Mouse (Mus musculus): ENCODE data around the gene Cfap57.

Cfap57 gene

GRCm38 (mm10) chr4:118620279-118620966, at the start of gene Cfap57, which contains the start of gene Ebna1bp2:
TSS of gene Cfap57 (minus strand) at chr4:118620777.
TSS of gene Ebna1bp2 (plus strand) at chr4:118620799.
- DNase-seq: peak; percentile 88 to 93

GRCm38 (mm10) chr4:118658652-118659051, 38.1 kb upstream of the Cfap57 start, which contains the start of gene Olfr62:
TSS of gene Olfr62 (plus strand) at chr4:118658952.
- no peak for DNase-seq

- peak; percentile 40 to 44 for DNase-seq
These were observed 24.7 kb upstream of the Cfap57 start for GRCm38 (mm10) chr4:118645234-118645633.

DNA sequence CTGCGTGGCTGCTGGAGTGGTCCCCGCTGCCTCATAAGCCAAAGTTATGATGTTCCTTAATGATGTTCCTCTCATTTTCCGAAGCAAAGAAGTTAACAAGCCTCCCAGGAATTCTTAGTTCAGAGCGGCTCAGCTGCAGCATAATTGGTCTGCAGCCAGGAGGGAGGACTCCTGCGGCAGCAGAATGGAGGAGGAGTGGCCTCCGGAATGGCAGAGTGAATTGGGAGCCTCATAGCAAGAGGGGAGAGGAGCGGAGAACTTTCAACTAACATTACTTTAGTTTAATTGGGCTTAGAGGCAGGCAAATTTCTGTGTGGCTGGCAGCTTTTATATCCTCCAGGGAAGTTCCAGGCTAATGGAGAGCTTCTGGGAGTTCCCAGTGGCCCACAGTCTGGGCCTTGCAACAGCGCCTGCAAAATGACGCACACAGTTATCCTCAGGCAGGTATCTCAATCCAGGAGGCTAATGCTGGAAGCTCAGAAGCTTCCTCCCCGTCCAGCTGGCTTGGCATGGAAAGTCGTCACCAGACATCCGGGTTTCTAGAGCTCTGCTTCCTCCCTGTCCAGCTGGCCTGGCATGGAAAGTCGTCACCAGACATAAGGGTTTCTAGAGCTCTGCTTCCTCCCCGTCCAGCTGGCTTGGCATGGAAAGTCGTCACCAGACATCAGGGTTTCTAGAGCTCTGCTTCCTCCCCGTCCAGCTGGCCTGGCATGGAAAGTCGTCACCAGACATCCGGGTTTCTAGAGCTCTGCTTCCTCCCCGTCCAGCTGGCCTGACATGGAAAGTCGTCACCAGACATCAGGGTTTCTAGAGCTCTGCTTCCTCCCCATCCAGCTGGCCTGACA, 22.0 kb upstream of the Cfap57 start:
- no peak for DNase-seq

GRCm38 (mm10) chr4:118630261-118630660, 9.7 kb upstream of the Cfap57 start:
- no peak for DNase-seq

DNA sequence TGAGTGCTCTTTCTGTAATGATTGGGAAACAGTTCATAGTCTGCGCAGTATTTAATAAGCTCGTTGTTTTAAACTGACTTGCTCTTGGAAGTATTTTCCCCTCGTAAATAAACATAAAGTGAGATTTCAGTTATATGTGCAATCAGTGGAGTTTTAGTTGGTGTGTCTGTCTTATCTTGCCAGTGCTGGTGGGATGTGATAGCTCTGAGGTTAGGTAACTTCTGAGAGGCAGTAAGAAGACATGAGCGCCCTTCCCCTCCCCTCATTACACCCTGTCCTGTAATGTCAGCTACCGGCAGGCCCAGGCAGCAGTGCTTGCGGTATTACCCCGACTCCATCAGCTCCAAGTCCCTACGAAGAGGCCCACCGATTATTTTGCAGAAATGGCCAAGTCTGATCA, 1.2 kb upstream of the Cfap57 start:
- DNase-seq: no peak

DNA sequence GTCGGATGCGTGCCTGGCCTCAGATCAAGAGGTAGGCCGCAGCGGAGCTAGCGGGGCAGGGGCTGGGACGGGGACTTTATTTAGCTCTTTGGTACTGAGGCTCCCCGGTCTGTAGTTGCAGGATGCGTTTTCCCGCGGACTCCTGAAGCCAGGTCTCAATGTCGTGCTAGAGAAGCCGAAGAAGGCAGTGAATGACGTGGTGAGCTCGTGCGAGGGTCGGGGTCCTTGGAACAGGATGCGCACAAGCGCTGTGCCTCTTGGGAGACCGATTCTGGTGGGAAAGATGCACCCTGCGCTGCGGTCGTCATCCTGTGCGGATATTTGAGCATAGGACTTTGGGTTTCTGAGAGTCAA, 367 bp upstream of the Cfap57 start:
- no peak for DNase-seq

DNA sequence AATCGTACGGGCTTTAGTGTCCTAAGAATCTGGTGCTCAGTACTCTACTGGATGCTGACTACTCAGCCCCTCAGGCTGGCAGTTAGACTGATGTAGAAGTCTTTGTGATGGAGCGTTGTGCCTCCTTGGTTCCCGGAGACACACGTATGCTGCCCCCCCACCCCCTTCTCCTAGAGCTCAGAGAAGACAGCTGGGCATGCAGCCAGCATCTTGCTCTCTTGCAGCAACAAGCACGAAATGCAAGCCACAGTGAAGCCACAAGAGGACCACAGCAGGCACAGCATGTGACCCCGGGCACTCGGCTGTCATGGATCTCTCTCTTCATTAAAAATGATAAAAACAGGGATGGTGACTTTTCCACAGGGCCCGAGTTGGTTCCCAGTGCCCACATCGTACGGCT, 5.2 kb downstream of the Cfap57 start:
- no peak for DNase-seq

GRCm38 (mm10) chr4:118612619-118613018, 8.0 kb downstream of the Cfap57 start:
- peak; percentile 12 to 14 for DNase-seq

DNA sequence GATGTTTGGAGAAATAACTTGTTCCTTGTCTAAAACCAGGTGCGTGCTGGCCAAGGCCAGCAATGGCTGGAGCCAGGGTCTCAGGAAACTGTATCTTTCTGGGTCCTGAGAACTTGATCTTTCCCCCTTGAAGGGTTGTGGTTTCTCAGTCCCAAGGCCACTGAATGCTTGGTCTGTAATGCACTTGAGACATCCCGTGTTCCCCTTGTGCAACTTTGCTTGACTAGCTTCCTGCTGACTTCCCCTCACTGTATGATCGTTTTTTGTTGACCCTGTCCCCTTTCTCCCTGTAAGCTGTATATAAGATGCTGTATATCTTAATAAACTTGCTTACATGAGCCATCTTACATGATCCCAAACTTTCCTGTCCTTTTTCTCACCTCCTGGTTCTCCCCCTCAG, 10.7 kb downstream of the Cfap57 start:
- no peak for DNase-seq

DNA sequence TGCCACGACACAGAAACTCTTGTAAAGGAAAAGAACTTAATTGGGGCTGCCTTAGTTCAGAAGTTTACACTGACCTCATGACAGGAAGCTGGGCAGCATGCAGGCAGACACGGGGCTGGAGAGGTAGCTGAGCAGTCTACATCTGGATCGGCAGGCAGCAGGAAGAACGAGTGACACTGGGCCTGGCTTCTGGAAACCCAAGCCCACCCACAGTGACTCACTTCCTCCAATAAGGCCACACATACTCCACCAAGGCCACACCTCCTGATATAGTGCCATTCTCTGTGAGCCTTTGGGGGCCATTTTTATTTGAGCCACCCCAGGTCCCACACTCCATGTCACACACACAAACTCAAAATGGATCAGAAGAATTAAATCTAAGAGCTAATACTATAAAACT, 16.5 kb downstream of the Cfap57 start:
- DNase-seq: no peak

DNA sequence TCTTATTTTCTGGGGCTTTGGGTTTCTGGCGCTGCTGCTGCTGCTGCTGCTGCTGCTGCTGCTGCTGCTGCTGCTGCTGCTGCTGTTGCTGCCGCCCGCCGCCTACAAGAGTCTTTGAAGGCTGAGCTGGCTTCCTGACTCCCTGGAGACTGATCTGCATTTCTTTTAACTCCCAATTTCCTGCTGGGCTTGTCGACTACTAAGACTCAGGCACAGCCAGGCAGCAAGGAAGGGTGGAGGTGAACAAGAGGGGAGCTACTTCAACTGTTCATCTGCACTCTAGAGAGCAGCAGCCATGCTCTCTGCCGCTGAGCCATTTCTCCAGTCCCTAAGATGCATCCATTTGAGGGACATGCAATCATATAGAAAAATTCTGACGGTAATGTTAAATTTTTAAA, 30.8 kb downstream of the Cfap57 start:
- no peak for DNase-seq

DNA sequence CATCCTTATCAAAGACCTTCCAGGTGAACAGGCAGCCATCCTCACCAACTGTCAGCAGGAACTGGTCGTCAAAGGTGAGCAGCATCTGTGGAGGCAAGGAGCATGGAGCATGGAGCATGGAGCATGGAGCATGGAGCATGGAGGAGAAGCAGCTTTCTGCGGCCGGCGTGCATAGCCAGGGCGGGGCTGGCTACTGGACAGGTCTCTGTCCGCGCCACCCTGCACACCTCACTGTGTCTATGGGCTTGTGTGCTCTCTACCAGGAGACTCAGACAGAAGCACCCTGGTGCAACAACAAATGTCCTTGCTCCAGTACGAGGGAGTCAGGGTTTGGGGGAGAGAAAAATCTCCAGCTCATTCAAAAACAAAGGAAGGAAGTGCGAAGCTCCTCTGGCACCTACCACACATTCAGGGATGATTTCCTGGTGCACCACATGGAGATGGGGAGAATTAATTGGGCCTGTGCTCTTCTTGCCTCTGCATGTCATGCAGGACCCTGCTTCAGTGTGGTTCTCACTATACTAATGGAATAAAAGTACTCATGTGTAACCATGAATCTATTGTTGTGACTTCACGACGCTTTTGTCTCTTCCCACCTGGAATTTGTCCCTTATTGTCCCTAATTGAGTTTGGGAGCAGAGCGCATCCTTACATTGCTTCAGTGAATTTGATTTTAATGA, 31.4 kb downstream of the Cfap57 start:
- DNase-seq: no peak

GRCm38 (mm10) chr4:118582629-118583028, 37.9 kb downstream of the Cfap57 start:
- no peak for DNase-seq

- no peak for DNase-seq
These were observed 39.1 kb downstream of the Cfap57 start for GRCm38 (mm10) chr4:118581508-118581907.

GRCm38 (mm10) chr4:118579313-118579712, 41.3 kb downstream of the Cfap57 start:
- peak in 1 of 2 experiments; percentile 28 for DNase-seq

DNA sequence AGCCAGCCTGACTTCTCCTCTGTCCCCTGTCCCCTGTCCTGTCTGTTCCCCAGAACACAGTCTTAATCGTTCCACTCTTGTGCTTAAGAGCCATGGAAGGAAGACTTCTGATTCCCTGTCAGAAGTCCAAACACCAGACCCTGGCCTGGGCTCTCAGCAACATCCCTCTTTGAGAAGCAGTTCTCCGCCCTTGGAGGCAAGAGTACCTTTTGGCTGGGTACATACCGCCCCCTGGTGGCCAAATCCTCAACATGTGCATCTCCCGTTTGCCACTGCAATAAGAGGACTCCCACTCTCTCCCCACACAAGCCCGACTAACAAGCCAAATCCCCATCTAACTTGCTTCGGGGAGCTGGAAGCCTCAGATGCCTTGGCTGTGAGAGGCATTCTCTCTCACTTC, 44.5 kb downstream of the Cfap57 start:
- peak; percentile 76 to 77 for DNase-seq

GRCm38 (mm10) chr4:118571441-118571840, 49.1 kb downstream of the Cfap57 start:
- no peak for DNase-seq

GRCm38 (mm10) chr4:118569320-118569719, 51.3 kb downstream of the Cfap57 start:
- no peak for DNase-seq

GRCm38 (mm10) chr4:118568709-118569108, 51.9 kb downstream of the Cfap57 start:
- no peak for DNase-seq

DNA sequence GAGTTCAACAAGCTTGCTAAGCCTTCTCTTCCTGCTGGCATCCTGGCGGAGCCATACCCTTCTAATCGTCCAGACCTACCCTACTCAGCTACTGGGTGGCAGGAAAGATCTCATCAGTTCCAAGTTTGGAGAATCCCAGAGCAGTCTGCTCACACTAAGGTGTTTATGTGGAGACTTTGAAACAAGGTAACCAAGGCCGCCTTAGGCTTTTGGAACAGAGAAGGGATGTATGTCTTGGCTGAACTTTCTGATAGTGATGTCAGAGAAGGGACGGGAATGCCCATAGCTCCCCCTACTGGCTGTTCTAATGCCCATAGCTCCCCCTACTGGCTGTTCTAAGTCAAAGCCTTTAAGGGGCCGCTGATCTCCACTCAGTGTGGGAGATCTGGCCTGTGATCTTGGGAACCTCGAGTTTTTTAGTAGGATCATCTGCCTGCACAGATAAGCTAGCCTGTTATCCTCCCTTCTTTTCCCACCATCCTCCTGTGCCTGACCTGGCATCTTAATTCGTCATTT, 54.4 kb downstream of the Cfap57 start:
- no peak for DNase-seq

DNA sequence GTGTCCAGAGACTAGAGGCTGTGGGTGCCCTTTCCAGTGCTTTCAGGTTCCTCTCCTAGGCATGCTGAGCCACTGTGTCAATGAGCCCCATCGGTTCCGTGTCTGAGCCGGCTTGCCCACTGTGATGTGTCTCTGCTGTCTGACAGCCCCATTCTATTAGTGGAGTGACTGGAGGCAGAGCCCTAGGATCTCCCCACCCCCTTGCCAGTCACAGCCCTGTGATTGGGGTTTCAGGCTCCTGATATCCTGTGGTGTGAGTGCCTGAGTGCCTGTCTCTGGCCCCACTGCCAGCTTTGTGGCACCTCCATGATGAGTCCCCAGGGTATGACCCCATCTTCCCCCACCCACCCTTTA, 55.7 kb downstream of the Cfap57 start:
- no peak for DNase-seq

Measured in cerebellum, postnatal 36 days (tissue).